Mouse (Mus musculus) cortical plate, adult 2 months (tissue): ENCODE measurements at regions not wholly inside any gene's neighbourhood (a gene's known extent, or its start where the extent isn't known, plus 50 kb on each side); places are given as distances from the start of the nearest gene placed in this dataset.

Experiments
- H3K27ac ChIP-seq: fragments of 200-500 bp; 2 replicates; pipeline ENCODE4 v1.5.1; 2012; ENCODE audit warnings: low read length, control low read depth, inconsistent platforms; ENCODE audit not compliant: insufficient read depth
- H3K4me1 ChIP-seq: fragments of 200-500 bp; 2 replicates; pipeline ENCODE4 v1.6.1; 2011; ENCODE audit warnings: low read length; ENCODE audit not compliant: control insufficient read depth, insufficient read depth
- H3K4me3 ChIP-seq: fragments of 200-500 bp; 2 replicates; pipeline ENCODE4 v1.5.1; 2011; ENCODE audit warnings: mild to moderate bottlenecking, low read length, control low read depth; ENCODE audit not compliant: insufficient read depth
- CTCF ChIP-seq: fragments of 200-500 bp; IDR thresholded peaks from 2 replicates; pipeline ENCODE4 v1.5.1; 2011; ENCODE audit warnings: mild to moderate bottlenecking, control low read depth, low read length; ENCODE audit not compliant: insufficient read depth; ENCODE audit errors: extremely low read depth
- POLR2A ChIP-seq: fragments of 200-500 bp; IDR thresholded peaks from 2 replicates; pipeline ENCODE4 v1.6.1; 2011; ENCODE audit warnings: mild to moderate bottlenecking, low read length, control low read depth; ENCODE audit not compliant: insufficient read depth; ENCODE audit errors: extremely low read depth

DNA sequence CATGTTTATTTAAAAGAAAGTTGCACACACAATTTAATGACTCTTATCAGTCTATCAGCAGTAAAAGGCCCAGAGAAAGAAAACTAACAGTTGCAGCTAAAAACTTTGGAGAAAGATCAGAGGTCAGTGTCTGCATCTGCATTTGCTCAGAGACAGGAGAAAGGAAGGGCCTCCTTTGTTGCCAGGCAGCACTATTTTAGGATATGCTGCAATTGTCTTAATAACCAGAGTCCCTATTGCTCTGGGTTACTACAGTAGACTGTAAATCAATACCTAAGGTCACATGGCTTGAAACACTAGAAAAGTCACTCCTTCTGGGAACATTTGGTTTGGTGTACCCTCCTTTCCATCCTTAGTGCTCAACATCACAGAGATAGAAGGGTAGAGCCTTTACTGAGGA lies 175.7 kb downstream of the Hdgfl1 start:
- Histone ChIP-seq H3K27ac (no peak overlapping the region), H3K4me3 (no peak overlapping the region), H3K4me1 (no peaks in the 10 kb centered on the region)
- TF ChIP-seq CTCF (no peak), POLR2A (no peak)

DNA sequence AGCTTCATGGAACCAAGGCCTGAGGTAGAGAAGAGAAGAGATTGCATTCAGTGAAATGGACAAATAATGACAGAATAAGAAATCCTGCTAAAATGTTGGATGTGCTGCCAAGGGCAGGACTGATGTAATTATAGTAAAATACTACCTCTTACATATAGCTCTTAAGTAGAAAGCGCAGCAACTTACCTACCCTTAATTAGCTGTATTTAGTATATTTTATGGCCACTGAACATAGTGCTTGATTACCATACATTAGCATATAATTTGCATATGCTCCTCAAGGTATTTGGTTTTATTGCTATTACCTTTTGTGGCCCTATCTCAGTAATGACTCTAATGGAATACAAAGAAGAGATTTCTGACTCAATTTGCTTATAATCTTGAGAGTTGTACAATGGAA lies 176.2 kb downstream of the Hdgfl1 start:
- H3K4me1 ChIP-seq: no peaks in the 10 kb centered on the region
- TF ChIP-seq POLR2A (no peak), CTCF (no peak)
- no peak overlapping the region for H3K4me3 ChIP-seq
- no peak overlapping the region for H3K27ac ChIP-seq

DNA sequence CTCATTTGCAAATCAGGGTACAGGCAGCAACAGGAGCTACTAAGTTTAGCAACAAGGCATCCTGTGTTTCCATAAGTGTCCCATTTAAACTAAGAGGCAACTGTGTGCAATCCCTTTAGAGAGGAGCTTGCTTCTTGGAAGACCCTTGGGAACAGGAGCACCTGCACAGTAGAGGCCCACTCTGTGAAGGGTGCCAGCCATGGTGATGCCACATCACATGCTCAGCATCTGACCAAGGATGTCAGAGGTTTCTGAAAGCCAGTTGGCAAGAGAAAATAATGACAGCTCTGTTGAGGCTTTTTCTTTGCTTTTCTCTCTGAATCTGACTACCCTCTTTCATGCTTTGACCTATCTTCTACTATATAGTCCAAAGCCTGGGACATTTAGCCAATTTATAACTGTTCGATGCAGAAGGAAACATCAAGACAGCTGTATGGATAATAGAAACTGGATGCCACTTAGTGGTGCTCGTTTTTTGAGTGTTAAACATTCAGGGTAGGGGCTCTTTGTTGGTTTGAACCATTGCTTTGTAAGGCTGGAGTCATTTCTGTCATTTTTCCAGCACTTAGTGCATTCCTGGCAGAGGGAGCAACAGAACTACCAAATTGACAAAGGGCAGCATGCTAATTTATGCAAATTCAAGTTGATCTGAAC lies 193.9 kb downstream of the Hdgfl1 start:
- Histone ChIP-seq H3K27ac (no peak overlapping the region), H3K4me3 (no peak overlapping the region), H3K4me1 (no peaks in the 10 kb centered on the region)
- TF ChIP-seq CTCF (no peak), POLR2A (no peak)

DNA sequence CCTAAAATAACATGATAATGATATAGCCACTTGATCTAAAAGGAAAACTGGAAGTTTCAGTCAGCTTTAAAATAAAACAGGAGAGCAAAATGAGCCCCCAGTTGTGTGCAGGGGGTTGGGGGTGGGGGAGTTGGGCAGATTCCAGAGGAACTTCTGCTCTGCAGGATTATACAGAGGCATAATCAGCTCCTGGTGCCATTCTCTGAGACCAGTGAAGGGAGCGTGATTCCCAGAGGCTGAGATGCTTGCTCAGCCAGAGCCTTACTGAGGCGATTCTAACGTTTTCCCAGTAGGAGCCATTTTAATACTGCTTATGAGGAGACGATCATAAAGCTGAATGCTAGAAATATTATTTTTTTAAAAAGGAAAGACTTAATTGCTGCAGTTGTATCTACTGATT lies 200.5 kb downstream of the Hdgfl1 start:
- Histone ChIP-seq H3K27ac (no peak overlapping the region), H3K4me3 (no peak overlapping the region), H3K4me1 (no peaks in the 10 kb centered on the region)
- TF ChIP-seq POLR2A (no peak), CTCF (no peak)

DNA sequence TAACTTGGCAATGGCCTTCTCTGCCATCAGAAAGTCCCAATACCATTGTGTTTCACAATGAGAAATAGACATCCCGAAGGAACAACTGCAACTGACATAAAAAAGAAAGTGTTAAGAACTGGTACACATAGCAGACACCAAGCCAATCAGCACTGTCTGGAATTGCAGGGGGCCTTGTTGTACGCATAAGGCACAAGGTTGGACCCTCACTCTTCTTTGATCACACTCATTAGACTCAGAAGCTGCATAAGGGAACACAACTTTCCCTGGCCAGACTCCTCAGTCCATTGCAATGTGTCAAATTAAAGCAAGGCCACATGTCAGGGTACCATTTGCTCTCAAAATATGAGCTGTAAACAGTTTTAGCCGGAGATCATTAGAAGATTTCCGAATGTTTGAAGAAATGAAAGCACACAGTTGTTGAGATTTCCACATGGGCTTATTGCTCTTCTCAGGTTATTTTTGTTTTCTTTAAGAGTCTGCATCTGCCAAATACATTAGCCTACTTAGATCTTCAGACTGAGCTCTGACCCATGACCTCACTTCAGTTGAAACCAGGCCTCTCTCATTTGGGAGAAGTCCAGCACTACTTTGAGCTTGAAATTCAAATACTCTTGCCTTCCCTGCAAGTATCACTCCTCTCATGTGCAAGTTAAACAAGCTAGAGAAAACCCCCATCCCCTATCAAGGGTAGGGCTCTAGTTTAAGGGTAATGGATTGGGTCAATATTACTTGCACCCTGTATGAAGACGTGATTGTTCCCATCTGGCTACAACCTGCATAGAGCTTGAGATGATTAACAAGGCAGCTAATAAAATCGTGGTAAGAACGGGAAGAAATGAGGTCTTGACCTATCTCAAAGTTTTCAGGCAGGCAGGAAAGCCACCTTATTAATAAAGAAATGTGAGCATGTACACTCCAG lies 204.8 kb downstream of the Hdgfl1 start:
- H3K4me1 ChIP-seq: no peaks in the 10 kb centered on the region
- no peak overlapping the region for H3K27ac ChIP-seq
- no peak overlapping the region for H3K4me3 ChIP-seq
- TF ChIP-seq POLR2A: no peak
- TF ChIP-seq CTCF: no peak

DNA sequence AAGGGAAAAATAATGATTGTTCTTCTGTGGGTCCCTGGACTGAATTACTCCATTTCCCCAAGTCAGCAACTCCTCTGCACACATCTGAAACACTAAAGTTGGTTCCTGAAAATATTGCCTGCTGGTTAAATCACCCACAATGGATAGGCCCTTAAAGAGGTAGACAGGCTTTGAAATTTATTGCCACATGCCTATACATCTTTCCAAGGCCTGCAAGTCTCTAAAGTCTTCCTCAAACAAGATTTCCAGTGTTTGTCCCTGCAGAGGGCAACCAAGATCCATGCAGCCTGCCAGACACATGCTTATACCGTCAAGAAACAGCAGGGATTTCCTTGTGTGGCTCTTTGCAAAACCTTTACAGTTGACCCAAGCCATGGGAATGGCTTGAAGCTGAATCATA lies 211.6 kb downstream of the Hdgfl1 start:
- Histone ChIP-seq H3K27ac (no peak overlapping the region), H3K4me3 (no peak overlapping the region), H3K4me1 (no peaks in the 10 kb centered on the region)
- TF ChIP-seq CTCF (peak; percentile 51; the same call in 1 of the 2 replicates), POLR2A (no peak)

DNA sequence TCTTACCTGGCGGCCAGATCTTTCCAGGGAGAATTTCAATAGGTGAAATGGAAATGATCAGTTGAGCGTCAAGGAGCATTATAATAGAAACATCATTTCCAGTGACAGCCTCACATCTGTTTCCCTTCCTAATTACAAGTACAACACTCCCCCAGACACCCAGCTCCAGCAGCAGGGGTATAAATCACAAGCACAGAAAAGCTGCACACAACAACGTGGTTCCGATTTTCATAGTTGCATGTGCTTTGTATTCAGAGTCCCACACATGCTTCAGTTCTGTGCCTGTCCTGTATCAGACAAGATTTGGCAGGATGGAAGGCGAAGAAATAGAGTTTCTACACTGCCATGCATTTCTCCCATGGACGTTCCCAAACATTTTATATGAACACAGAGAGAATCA lies 215.7 kb downstream of the Hdgfl1 start:
- TF ChIP-seq POLR2A: no peak
- TF ChIP-seq CTCF: no peak
- H3K4me3 ChIP-seq: no peak overlapping the region
- H3K27ac ChIP-seq: no peak overlapping the region
- no peaks in the 10 kb centered on the region for H3K4me1 ChIP-seq

DNA sequence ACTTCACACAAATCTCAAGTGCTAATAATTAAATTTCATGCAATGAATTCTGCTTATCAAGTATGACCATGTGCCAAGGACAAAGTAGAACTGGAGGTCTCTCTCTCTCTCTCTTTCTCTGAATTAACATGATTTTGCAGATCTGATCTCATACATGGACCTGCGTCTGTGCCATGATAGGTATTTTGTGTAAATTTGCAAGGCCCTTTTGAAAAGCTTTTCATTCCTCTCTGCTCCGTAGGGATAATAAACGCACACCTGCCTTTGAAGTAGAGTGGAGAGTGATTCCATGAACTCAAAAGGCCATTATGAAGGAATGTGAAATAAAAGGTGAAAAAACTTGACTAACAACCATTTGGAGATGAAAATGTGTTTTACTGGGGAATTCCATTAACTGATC lies 217.8 kb downstream of the Hdgfl1 start:
- no peak overlapping the region for H3K4me3 ChIP-seq
- H3K27ac ChIP-seq: no peak overlapping the region
- TF ChIP-seq CTCF: no peak
- TF ChIP-seq POLR2A: no peak
- no peaks in the 10 kb centered on the region for H3K4me1 ChIP-seq

DNA sequence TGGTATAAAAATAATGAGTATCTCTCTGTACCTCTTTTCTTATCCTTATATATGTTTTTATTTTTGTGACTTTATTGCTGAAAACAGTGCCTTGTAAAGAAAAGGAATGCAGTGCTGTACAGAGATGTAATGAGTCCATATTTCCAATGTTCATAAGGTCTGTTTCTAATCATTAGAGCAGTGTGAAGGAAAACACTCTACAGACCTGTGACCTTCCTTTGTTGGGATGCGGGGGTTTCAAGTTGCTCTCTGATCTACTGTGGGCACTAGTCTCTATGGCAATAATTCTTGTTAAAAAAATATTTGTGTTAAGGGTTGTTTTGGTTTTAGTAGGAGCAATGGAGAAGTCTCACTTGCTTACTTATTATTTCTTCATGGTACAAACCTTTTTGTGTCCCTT lies 231.0 kb downstream of the Hdgfl1 start:
- Histone ChIP-seq H3K4me1 (no peaks in the 10 kb centered on the region), H3K27ac (no peak overlapping the region), H3K4me3 (no peak overlapping the region)
- TF ChIP-seq CTCF: no peak
- TF ChIP-seq POLR2A: no peak

DNA sequence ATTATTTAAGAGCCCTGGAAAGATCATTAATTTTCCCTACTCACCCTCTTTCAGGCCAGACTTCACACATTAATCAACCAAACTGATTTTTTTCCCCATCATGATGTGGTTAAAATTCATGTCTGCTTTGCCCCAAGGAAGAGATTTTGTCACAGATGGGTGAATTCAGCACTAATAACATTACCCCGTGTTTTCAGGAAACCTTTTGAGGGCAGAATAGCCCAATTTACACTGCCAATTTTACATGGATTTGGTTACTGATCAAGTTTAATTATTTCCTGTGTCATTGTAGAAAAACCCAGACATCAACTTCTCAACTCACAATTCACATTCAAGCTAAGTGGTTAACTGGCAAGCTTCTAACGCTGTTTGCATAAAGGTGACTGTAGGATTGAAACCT lies 233.4 kb downstream of the Hdgfl1 start:
- no peak for TF ChIP-seq CTCF
- TF ChIP-seq POLR2A: no peak
- Histone ChIP-seq H3K27ac (no peak overlapping the region), H3K4me3 (no peak overlapping the region), H3K4me1 (no peaks in the 10 kb centered on the region)
